ENCODE assay signal across 8 mouse cellular contexts in genomic region chr10:111472686-111473510, GRCm38 (mm10). TPM values are rescaled to one million over a fixed set of nuclear protein-coding genes. Genes with fewer than 3 reads are reported as not detected.
A peak's percentile ranks its signal among the peaks of the same experiment; 100 is the strongest.
DNase-seq lines count a peak whose midpoint lies in the region; ATAC-seq lines count a peak whose summit lies in the region.

Nap1l1 (plus strand) TSS chr10:111473223.

- peaks cover 4 to 20% of the 10 kb centered on the region in 2 experiments for H3K4me1 ChIP-seq in heart, embryonic 14.5 days (ENCODE audit: control insufficient read depth in 2 of 2, insufficient read depth in 2 of 2, low read length in 2 of 2)
- peaks cover 54% of the 10 kb centered on the region for H3K4me1 ChIP-seq in liver, embryonic 13.5 days (replicated peaks)
- peaks cover 14% of the 10 kb centered on the region for H3K4me1 ChIP-seq in stomach, embryonic 16.5 days (ENCODE audit: control insufficient read depth, insufficient read depth, low read length)

- peak within 1 kb of the TSS; percentile 95 for H3K9ac ChIP-seq in heart, embryonic 14.5 days (ENCODE audit: low read length)
- peak within 1 kb of the TSS; percentile 96 for H3K9ac ChIP-seq in liver, embryonic 13.5 days
- peak within 1 kb of the TSS; percentile 98 for H3K9ac ChIP-seq in stomach, embryonic 16.5 days (ENCODE audit: low read length)

- under 1% methylated on average over 80 of the region's 80 CpGs for WGBS in heart, embryonic 14.5 days
- WGBS in liver, embryonic 13.5 days (ENCODE audit: insufficient replicate concordance): 3% methylated on average over 70 of the region's 80 CpGs
- 2% methylated on average over 60 of the region's 80 CpGs for WGBS in stomach, embryonic 16.5 days

- no peaks in the 10 kb centered on the region for H3K9me3 ChIP-seq in heart, embryonic 14.5 days (ENCODE audit: control insufficient read depth, low read length)
- H3K9me3 ChIP-seq in liver, embryonic 13.5 days (replicated peaks): no peaks in the 10 kb centered on the region
- no peaks in the 10 kb centered on the region for H3K9me3 ChIP-seq in stomach, embryonic 16.5 days (replicated peaks; ENCODE audit: control insufficient read depth, low read length)

- peak; percentile 98 for ATAC-seq in CD4-positive, CD25-positive, alpha-beta regulatory T cell, adult 4 months
- peak; percentile 98 for ATAC-seq in heart, embryonic 14.5 days (ENCODE audit: insufficient number of reproducible peaks, insufficient read depth, low FRiP score, low read depth)
- ATAC-seq in liver, embryonic 13.5 days (ENCODE audit: low read depth): peak; percentile 96
- peak; percentile 99 for ATAC-seq in stomach, embryonic 16.5 days (ENCODE audit: insufficient read depth, low FRiP score)

- H3K36me3 ChIP-seq in heart, embryonic 14.5 days (ENCODE audit: control insufficient read depth, insufficient read depth, low read length): 0 out of 2 replicates have a peak, but pooled peaks cover 3% of the 10 kb centered on the region
- peaks cover 7% of the 10 kb centered on the region for H3K36me3 ChIP-seq in liver, embryonic 13.5 days
- H3K36me3 ChIP-seq in stomach, embryonic 16.5 days (ENCODE audit: control insufficient read depth, insufficient read depth, low read length): no peaks in the 10 kb centered on the region

- no peaks in the 10 kb centered on the region for H3K27me3 ChIP-seq in heart, embryonic 14.5 days (ENCODE audit: control insufficient read depth, insufficient read depth, low read length)
- H3K27me3 ChIP-seq in liver, embryonic 13.5 days: peaks cover 2% of the 10 kb centered on the region; the same call in 1 of the 2 replicates
- no peaks in the 10 kb centered on the region for H3K27me3 ChIP-seq in stomach, embryonic 16.5 days (ENCODE audit: control insufficient read depth, insufficient read depth, low read length)

- peak within 1 kb of the TSS; percentile 76 for H3K4me2 ChIP-seq in heart, embryonic 14.5 days (ENCODE audit: low read length)
- H3K4me2 ChIP-seq in liver, embryonic 13.5 days: peak within 1 kb of the TSS; percentile 93
- H3K4me2 ChIP-seq in stomach, embryonic 16.5 days (ENCODE audit: low read depth, low read length): peak within 1 kb of the TSS; percentile 77

- peak; percentile 89 for DNase-seq in c-Kit-negative CD71-positive TER-119-positive erythroid progenitor cells, embryonic 14.5 days (ENCODE audit: low read depth, low spot score)
- peak; percentile 90 for DNase-seq in fibroblast of lung, adult 2 months (ENCODE audit: low read depth)
- peak; percentile 97 for DNase-seq in kidney, postnatal 14 days
- peak; percentile 96 for DNase-seq in liver, embryonic 13.5 days
- peak; percentile 99 for DNase-seq in neural tube, embryonic 10.5 days (ENCODE audit: extremely low spot score, low spot score)

- peak within 1 kb of the TSS; percentile 83 to 87 for H3K27ac ChIP-seq in heart, embryonic 14.5 days (replicated peaks in 1 of 2; ENCODE audit: control insufficient read depth in 1 of 2, insufficient read depth in 1 of 2, low read depth in 2 of 2, low read length in 2 of 2)
- peak within 1 kb of the TSS; percentile 84 for H3K27ac ChIP-seq in liver, embryonic 13.5 days
- H3K27ac ChIP-seq in stomach, embryonic 16.5 days (ENCODE audit: low read length): peak within 1 kb of the TSS; percentile 89

- H3K4me3 ChIP-seq in heart, embryonic 14.5 days (ENCODE audit: control insufficient read depth in 1 of 2, insufficient read depth in 1 of 2, low read depth in 1 of 2, low read length in 2 of 2): peak within 1 kb of the TSS; percentile 92 to 100
- H3K4me3 ChIP-seq in liver, embryonic 13.5 days (replicated peaks): peak within 1 kb of the TSS; percentile 96
- peak within 1 kb of the TSS; percentile 98 for H3K4me3 ChIP-seq in stomach, embryonic 16.5 days (replicated peaks; ENCODE audit: low read length)

RNA-seq across cellular contexts. Expression of gene Nap1l1, which starts in this region (rescaled TPM):
- polyA plus RNA-seq in CD4-positive, CD25-positive, alpha-beta regulatory T cell, adult 4 months (2017; shearing (Covaris generic)): 100 to 1,000 TPM; 105 to 108 TPM
- 124 and 133 TPM in 2 replicates for polyA plus RNA-seq in heart, embryonic 14.5 days (2014; fragmentation: Nextera tagmentation; extraction: Ambion mirVana)
- 163 and 198 TPM in 2 replicates for polyA plus RNA-seq in liver, embryonic 13.5 days (2015; fragmentation: Nextera tagmentation; extraction: Ambion mirVana)
- polyA plus RNA-seq in stomach, embryonic 16.5 days (2015; fragmentation: Nextera tagmentation; extraction: Ambion mirVana): 154 and 180 TPM in 2 replicates

Comparison
In these comparisons a context has a peak if more than half of its experiments do, and no peak if none do; other contexts are left out.
1. Peak in every context shown above with its lines: DNase-seq, ATAC-seq, H3K4me3 ChIP-seq and H3K27ac ChIP-seq.